In genomic region chr7:118363587-118364233, GRCm38 (mm10) we compare ENCODE assay signal across 23 mouse cellular contexts.
DNase-seq lines count a peak whose midpoint lies in the region; ATAC-seq and TF ChIP-seq lines count a peak whose summit lies in the region.
"Had no signal": no experiment of that assay in that cellular context is flagged by ENCODE, and none has a peak within 500 bp of the region (broad histone marks: within the 10 kb centered on the region; RNA-seq: fewer than 3 reads in every experiment).

No protein-coding gene starts in this region.

- no peaks in the 10 kb centered on the region for H3K27me3 ChIP-seq in kidney, embryonic 15.5 days
- H3K27me3 ChIP-seq: forebrain, embryonic 12.5 days had no signal

- H3K36me3 ChIP-seq in kidney, embryonic 15.5 days = no peaks in the 10 kb centered on the region
- H3K36me3 ChIP-seq: forebrain, embryonic 12.5 days; G1E; heart, embryonic 13.5 days; neural tube, embryonic 15.5 days had no signal

- H3K4me2 ChIP-seq in kidney, embryonic 15.5 days = no peak overlapping the region
- H3K4me2 ChIP-seq: forebrain, embryonic 12.5 days; heart, embryonic 13.5 days; liver, embryonic 11.5 days; neural tube, embryonic 15.5 days had no signal

- intact Hi-C loops in left cerebral cortex, adult 2 months (cut with DNase I) = loop anchor here (1.0 to 2.0 kb wide), 4 partner anchors 36 to 79 kb away; no protein-coding TSS in a partner anchor

- 64% methylated on average over 6 of the region's 6 CpGs for WGBS in kidney, embryonic 15.5 days

- no peak for TF ChIP-seq CTCF in left cerebral cortex, adult 2 months (IDR thresholded peaks at IDR 0.05)

- no peak overlapping the region for H3K9ac ChIP-seq in kidney, embryonic 15.5 days
- H3K9ac ChIP-seq: forebrain, embryonic 12.5 days; heart, embryonic 13.5 days; neural tube, embryonic 15.5 days had no signal

- peak overlapping the region; percentile 12; the same call in 1 of the 2 replicates for H3K27ac ChIP-seq in left cerebral cortex, adult 2 months
- peak overlapping the region; percentile 82 for H3K27ac ChIP-seq in kidney, embryonic 15.5 days
- H3K27ac ChIP-seq: forebrain, embryonic 12.5 days; heart, embryonic 13.5 days; neural tube, embryonic 15.5 days had no signal

- no peaks in the 10 kb centered on the region for H3K9me3 ChIP-seq in kidney, embryonic 15.5 days (replicated peaks)
- H3K9me3 ChIP-seq: forebrain, embryonic 12.5 days; G1E; heart, embryonic 13.5 days; neural tube, embryonic 15.5 days had no signal

- peaks cover 28% of the 10 kb centered on the region for H3K4me1 ChIP-seq in kidney, embryonic 15.5 days
- H3K4me1 ChIP-seq: heart, embryonic 13.5 days had no signal

- H3K4me3 ChIP-seq in left cerebral cortex, adult 2 months = no peak overlapping the region
- H3K4me3 ChIP-seq in kidney, embryonic 15.5 days (replicated peaks) = no peak overlapping the region
- H3K4me3 ChIP-seq: forebrain, embryonic 12.5 days; heart, embryonic 13.5 days; neural tube, embryonic 15.5 days had no signal

- ATAC-seq in kidney, embryonic 15.5 days (replicated peaks; ENCODE audit: low FRiP score) = peak; percentile 61
- ATAC-seq in inflammation-experienced regulatory T-cells, adult 6 months = no peak
- ATAC-seq: hindbrain, embryonic 16.5 days; midbrain, embryonic 16.5 days had no signal

- DNase-seq in left cerebral cortex, adult 2 months (ENCODE audit: extremely low spot score in 1 of 2, low spot score in 2 of 2) = no peak
- no peak for DNase-seq in left cerebral cortex, adult 18-20 months (ENCODE audit: low spot score in 2 of 2)
- DNase-seq in kidney, postnatal 4 days = peak; percentile 19 to 37
- DNase-seq in cerebellum, adult 8-10 months = no peak
- DNase-seq in cerebellum, postnatal 25 days = no peak
- DNase-seq: adrenal gland, postnatal 14 days; cerebellum, adult 11 months; cerebellum, postnatal 14 days; gastrocnemius, postnatal 10 days; heart, adult 18-20 months; heart, postnatal 4 days; lung, adult 18-20 months; lung, postnatal 4 days; thymus, postnatal 36 days had no signal

Comparison
In these comparisons a context has a peak if more than half of its experiments do, and no peak if none do; other contexts are left out.
1. DNase-seq: peak in kidney, postnatal 4 days (2 of 2); none in left cerebral cortex, adult 2 months (0 of 2), left cerebral cortex, adult 18-20 months (0 of 2), cerebellum, adult 8-10 months (single experiment) and cerebellum, postnatal 25 days (0 of 2).